In genomic region chr15:82784581-82784980, GRCm38 (mm10) we compare ENCODE assay signal across 50 mouse cellular contexts. TPM values are rescaled to one million over a fixed set of nuclear protein-coding genes. Genes with fewer than 3 reads are reported as not detected.
"Had no signal": no experiment of that assay in that cellular context is flagged by ENCODE, and none has a peak within 500 bp of the region (broad histone marks: within the 10 kb centered on the region; RNA-seq: fewer than 3 reads in every experiment).

No protein-coding gene starts in this region.

- H3K36me3 ChIP-seq: heart, embryonic 10.5 days; heart, embryonic 12.5 days; heart, embryonic 13.5 days; heart, embryonic 15.5 days; hindbrain, embryonic 10.5 days; hindbrain, embryonic 12.5 days; hindbrain, embryonic 13.5 days; hindbrain, embryonic 15.5 days; intestine, embryonic 15.5 days; kidney, embryonic 15.5 days had no signal

- H3K4me1 ChIP-seq: heart, embryonic 10.5 days; heart, embryonic 12.5 days; heart, embryonic 13.5 days; heart, embryonic 15.5 days; hindbrain, embryonic 10.5 days; hindbrain, embryonic 12.5 days; hindbrain, embryonic 13.5 days; hindbrain, embryonic 15.5 days; intestine, embryonic 15.5 days; kidney, embryonic 15.5 days had no signal

- H3K27ac ChIP-seq: heart, embryonic 10.5 days; heart, embryonic 13.5 days; heart, embryonic 15.5 days; hindbrain, embryonic 10.5 days; hindbrain, embryonic 12.5 days; hindbrain, embryonic 13.5 days; hindbrain, embryonic 14.5 days; hindbrain, embryonic 15.5 days; hindbrain, postnatal 0 days; intestine, embryonic 15.5 days; kidney, embryonic 15.5 days; kidney, postnatal 0 days; layer of hippocampus, adult 2 months had no signal

- H3K27me3 ChIP-seq: heart, embryonic 12.5 days; heart, embryonic 13.5 days; heart, embryonic 15.5 days; hindbrain, embryonic 12.5 days; hindbrain, embryonic 13.5 days; hindbrain, embryonic 15.5 days; intestine, embryonic 15.5 days; kidney, embryonic 15.5 days had no signal

- H3K4me3 ChIP-seq: heart, embryonic 10.5 days; heart, embryonic 12.5 days; heart, embryonic 13.5 days; heart, embryonic 15.5 days; hindbrain, embryonic 10.5 days; hindbrain, embryonic 12.5 days; hindbrain, embryonic 13.5 days; hindbrain, embryonic 15.5 days; intestine, embryonic 15.5 days; kidney, embryonic 15.5 days; layer of hippocampus, adult 2 months had no signal

- H3K4me2 ChIP-seq: heart, embryonic 11.5 days; heart, embryonic 12.5 days; heart, embryonic 13.5 days; heart, embryonic 15.5 days; hindbrain, embryonic 12.5 days; hindbrain, embryonic 13.5 days; hindbrain, embryonic 14.5 days; hindbrain, embryonic 15.5 days; intestine, embryonic 15.5 days; kidney, embryonic 15.5 days had no signal

- H3K9ac ChIP-seq: heart, embryonic 12.5 days; heart, embryonic 13.5 days; heart, embryonic 15.5 days; hindbrain, embryonic 12.5 days; hindbrain, embryonic 13.5 days; hindbrain, embryonic 14.5 days; hindbrain, embryonic 15.5 days; intestine, embryonic 15.5 days; kidney, embryonic 15.5 days had no signal

- DNase-seq: heart, postnatal 10 days; heart, postnatal 14 days; heart, postnatal 36 days; heart, postnatal 4 days; kidney, adult 11 months; kidney, adult 18-20 months; kidney, adult 2 months; kidney, adult 8-10 months; kidney, adult 9 months; kidney, postnatal 10 days; kidney, postnatal 14 days; kidney, postnatal 25 days; kidney, postnatal 36 days; kidney, postnatal 4 days; layer of hippocampus, adult 9-11 months; layer of hippocampus, postnatal 36 days had no signal

- H3K9me3 ChIP-seq: heart, embryonic 10.5 days; heart, embryonic 12.5 days; heart, embryonic 13.5 days; heart, embryonic 15.5 days; hindbrain, embryonic 10.5 days; hindbrain, embryonic 12.5 days; hindbrain, embryonic 13.5 days; hindbrain, embryonic 15.5 days; intestine, embryonic 15.5 days; kidney, embryonic 15.5 days had no signal

- ATAC-seq: hindbrain, embryonic 16.5 days; hindbrain, postnatal 0 days; inflammation-experienced regulatory T-cells, adult 6 months; intestine, embryonic 15.5 days; intestine, embryonic 16.5 days; intestine, postnatal 0 days had no signal

RNA-seq across cellular contexts. Expression of gene Cyp2d26, which starts 9.5 kb away (rescaled TPM):
- total RNA-seq: heart, adult 8-10 months; heart, postnatal 10 days; heart, postnatal 14 days; heart, postnatal 25 days; heart, postnatal 36 days; heart, postnatal 4 days; hematopoietic stem cell, adult 5-6 weeks; hindbrain, postnatal 0 days; layer of hippocampus, adult 2 months; layer of hippocampus, adult 8-10 months; layer of hippocampus, postnatal 14 days; layer of hippocampus, postnatal 25 days; layer of hippocampus, postnatal 36 days had no signal
- polyA plus RNA-seq: heart, embryonic 11.5 days; heart, embryonic 12.5 days; heart, embryonic 13.5 days; heart, embryonic 14.5 days; heart, postnatal 0 days; hindbrain, embryonic 10.5 days; hindbrain, embryonic 11.5 days; hindbrain, embryonic 12.5 days; hindbrain, embryonic 13.5 days; hindbrain, embryonic 14.5 days; hindbrain, embryonic 15.5 days; hindbrain, embryonic 16.5 days; hindbrain, postnatal 0 days had no signal

RNA-seq across cellular contexts. Expression of gene Cyp2d40, which starts 20.6 kb away (rescaled TPM):
- total RNA-seq: heart, adult 8-10 months; heart, postnatal 10 days; heart, postnatal 14 days; heart, postnatal 25 days; heart, postnatal 36 days; heart, postnatal 4 days; hematopoietic stem cell, adult 5-6 weeks; hindbrain, postnatal 0 days; layer of hippocampus, adult 18-20 months; layer of hippocampus, adult 2 months; layer of hippocampus, adult 8-10 months; layer of hippocampus, postnatal 10 days; layer of hippocampus, postnatal 14 days; layer of hippocampus, postnatal 25 days; layer of hippocampus, postnatal 36 days had no signal
- polyA plus RNA-seq: heart, embryonic 10.5 days; heart, embryonic 11.5 days; heart, embryonic 12.5 days; heart, embryonic 13.5 days; heart, embryonic 14.5 days; heart, embryonic 15.5 days; heart, embryonic 16.5 days; heart, postnatal 0 days; hindbrain, embryonic 10.5 days; hindbrain, embryonic 11.5 days; hindbrain, embryonic 12.5 days; hindbrain, embryonic 13.5 days; hindbrain, embryonic 14.5 days; hindbrain, embryonic 15.5 days; hindbrain, embryonic 16.5 days; hindbrain, postnatal 0 days; inflammation-experienced regulatory T-cells, adult 6 months; intestine, embryonic 14.5 days; intestine, embryonic 15.5 days; intestine, postnatal 0 days; kidney, embryonic 14.5 days; kidney, embryonic 15.5 days; kidney, embryonic 16.5 days; kidney, postnatal 0 days had no signal
